Mouse (Mus musculus) liver, embryonic 16.5 days (tissue): ENCODE data around the gene Hes2. TPM values are rescaled to one million over a fixed set of nuclear protein-coding genes. Genes with fewer than 3 reads are reported as not detected.

Source experiments
- ATAC-seq: fragments of 200-750 bp; cut with Nextera tagmentation; 2 replicates; pipeline ENCODE4 v1.8.0; 2017; ENCODE audit warnings: low read depth, mild to moderate bottlenecking, moderate number of reproducible peaks, moderate library complexity
- H3K27ac ChIP-seq: fragments of 300-500 bp; sonication (generic); 2 replicates; pipeline ENCODE4 v1.5.1; 2014; ENCODE audit warnings: mild to moderate bottlenecking, low read length
- H3K27me3 ChIP-seq: fragments of 300-500 bp; sonication (generic); 2 replicates; pipeline ENCODE4 v1.6.1; 2014; ENCODE audit warnings: low read depth, low read length, mixed read lengths; ENCODE audit not compliant: control insufficient read depth, insufficient read depth
- H3K36me3 ChIP-seq: fragments of 300-500 bp; sonication (generic); 2 replicates; pipeline ENCODE4 v1.6.1; 2014; ENCODE audit warnings: mild to moderate bottlenecking; ENCODE audit not compliant: control insufficient read depth, insufficient read depth
- H3K4me1 ChIP-seq: fragments of 300-500 bp; sonication (generic); 2 replicates; pipeline ENCODE4 v1.6.1; 2014; ENCODE audit warnings: low read depth, low read length, mixed read lengths; ENCODE audit not compliant: control insufficient read depth
- H3K4me2 ChIP-seq: fragments of 300-500 bp; sonication (generic); 2 replicates; pipeline ENCODE4 v1.6.1; 2014; ENCODE audit warnings: low read depth, low read length, mixed read lengths
- H3K4me3 ChIP-seq: fragments of 300-500 bp; sonication (generic); 2 replicates; pipeline ENCODE4 v1.5.1; 2014; ENCODE audit warnings: low read depth, mild to moderate bottlenecking, low read length
- H3K9ac ChIP-seq: fragments of 300-500 bp; sonication (generic); 2 replicates; pipeline ENCODE4 v1.6.1; 2014; ENCODE audit warnings: low read depth, low read length
- H3K9me3 ChIP-seq: fragments of 300-500 bp; sonication (generic); replicated peaks from 2 replicates; pipeline ENCODE4 v1.6.1; 2016; ENCODE audit warnings: low read length; ENCODE audit not compliant: control insufficient read depth
- WGBS: fragments of 180-500 bp; shearing (Covaris S2); extraction: QIAGEN DNeasy Blood & Tissue Kit; methylation state at CpG from one replicate; pipeline ENCODE4 v1.1.7; 2014; ENCODE audit not compliant: insufficient replicate concordance; 5-methylcytosine and 5-hydroxymethylcytosine counted together
- polyA plus RNA-seq: library from polyadenylated mRNA; unstranded; fragments of >200 nt; fragmentation: Nextera tagmentation; extraction: Ambion mirVana; gene quantifications from 2 replicates; pipeline ENCODE4 v1.2.1, GENCODE M21; 2015

The Hes2 gene
- polyA plus RNA-seq, 1 experiment from 2014 or later, result not detected

GRCm38 (mm10) chr4:152165036-152165931 is 6.6 kb downstream of the Hes2 start:
- 18% methylated on average over 22 of the region's 22 CpGs for WGBS
- Histone ChIP-seq H3K9ac (no peak overlapping the region), H3K4me2 (no peak overlapping the region), H3K36me3 (no peaks in the 10 kb centered on the region), H3K4me3 (no peak overlapping the region), H3K27ac (no peak overlapping the region), H3K9me3 (no peaks in the 10 kb centered on the region), H3K27me3 (peaks cover 23% of the 10 kb centered on the region), H3K4me1 (no peaks in the 10 kb centered on the region)
- no peak for ATAC-seq

DNA sequence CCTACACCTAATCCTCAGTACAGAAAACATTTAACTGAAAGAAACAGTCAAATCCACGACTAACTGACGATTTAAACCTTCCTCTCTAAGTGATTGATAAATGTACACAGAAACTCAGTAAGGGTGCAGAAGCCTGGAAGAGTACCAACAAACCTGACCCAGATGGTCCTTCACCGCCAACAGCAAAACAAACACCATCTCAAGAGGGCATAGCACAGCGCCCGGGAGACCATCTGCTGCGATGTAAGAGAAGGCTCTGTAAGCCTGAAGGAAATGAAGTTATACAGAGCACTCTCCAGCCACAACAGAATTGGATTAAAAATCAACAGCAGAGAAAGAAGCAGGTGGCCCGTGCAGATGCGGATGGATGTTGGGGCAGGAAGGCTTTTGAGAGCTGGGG is 9.4 kb downstream of the Hes2 start:
- Histone ChIP-seq H3K4me2 (no peak overlapping the region), H3K27ac (no peak overlapping the region), H3K36me3 (no peaks in the 10 kb centered on the region), H3K4me1 (no peaks in the 10 kb centered on the region), H3K27me3 (no peaks in the 10 kb centered on the region), H3K4me3 (no peak overlapping the region), H3K9me3 (no peaks in the 10 kb centered on the region), H3K9ac (no peak overlapping the region)
- 59% methylated on average over 8 of the region's 8 CpGs for WGBS
- no peak for ATAC-seq

DNA sequence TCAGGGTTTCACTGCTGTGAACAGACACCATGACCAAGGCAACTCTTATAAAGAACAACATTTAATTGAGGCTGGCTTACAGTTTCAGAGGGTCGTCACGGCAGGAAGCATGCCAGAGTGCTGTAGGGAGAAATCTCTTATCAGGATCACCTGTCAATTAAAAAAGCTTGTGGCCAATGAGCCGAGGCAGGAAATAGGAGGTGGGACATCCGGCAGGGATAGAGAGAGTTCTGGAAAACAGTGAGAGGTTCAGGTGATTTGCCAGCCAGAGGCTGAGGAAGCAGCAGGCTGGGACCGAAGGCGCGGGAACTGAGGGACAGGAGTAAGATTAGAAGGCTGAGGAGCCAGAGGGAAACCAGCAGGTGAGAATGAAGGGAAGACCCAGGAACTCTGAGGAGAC is 10.4 kb downstream of the Hes2 start:
- Histone ChIP-seq H3K9ac (no peak overlapping the region), H3K9me3 (no peaks in the 10 kb centered on the region), H3K4me1 (no peaks in the 10 kb centered on the region), H3K27me3 (no peaks in the 10 kb centered on the region), H3K27ac (no peak overlapping the region), H3K4me3 (no peak overlapping the region), H3K36me3 (no peaks in the 10 kb centered on the region), H3K4me2 (no peak overlapping the region)
- 69% methylated on average over 7 of the region's 7 CpGs for WGBS
- no peak for ATAC-seq

DNA sequence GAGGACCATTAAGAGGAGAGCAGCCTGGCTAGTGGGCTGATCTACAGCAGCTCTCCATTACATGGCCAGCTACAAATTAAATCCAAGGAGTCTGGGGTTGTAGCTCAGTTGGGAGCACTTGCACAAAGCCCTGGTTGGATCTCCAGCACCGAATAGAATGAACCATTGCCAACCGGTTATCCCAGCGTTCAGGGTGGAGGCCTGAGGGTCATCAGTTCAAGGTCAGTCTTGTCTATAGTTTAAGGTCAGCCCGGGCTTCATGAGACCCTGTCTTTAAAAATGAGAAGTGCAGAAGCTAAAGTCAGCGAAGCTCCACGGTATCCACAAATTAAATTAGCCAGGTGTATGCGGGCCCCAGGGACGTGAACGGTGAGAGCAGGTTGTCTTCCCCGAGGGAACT is 11.6 kb downstream of the Hes2 start:
- Histone ChIP-seq H3K4me3 (no peak overlapping the region), H3K4me2 (no peak overlapping the region), H3K27ac (no peak overlapping the region), H3K9me3 (no peaks in the 10 kb centered on the region), H3K9ac (no peak overlapping the region), H3K4me1 (no peaks in the 10 kb centered on the region), H3K36me3 (no peaks in the 10 kb centered on the region), H3K27me3 (no peaks in the 10 kb centered on the region)
- 72% methylated on average over 10 of the region's 10 CpGs for WGBS
- no peak for ATAC-seq

- H3K27me3 ChIP-seq, result no peaks in the 10 kb centered on the region
- ATAC-seq, result no peak
- 71% methylated on average over 6 of the region's 6 CpGs for WGBS
Observed at GRCm38 (mm10) chr4:152171543-152171942, 12.9 kb downstream of the Hes2 start.

GRCm38 (mm10) chr4:152173041-152173440 is 14.4 kb downstream of the Hes2 start:
- Histone ChIP-seq H3K36me3 (no peaks in the 10 kb centered on the region), H3K9me3 (no peaks in the 10 kb centered on the region), H3K27me3 (no peaks in the 10 kb centered on the region), H3K4me2 (no peak overlapping the region), H3K4me1 (peaks cover 8% of the 10 kb centered on the region), H3K27ac (no peak overlapping the region), H3K4me3 (no peak overlapping the region), H3K9ac (no peak overlapping the region)
- under 1% methylated on average over 5 of the region's 5 CpGs for WGBS
- no peak for ATAC-seq

More at GRCm38 (mm10) chr4:152171543-152171942, 12.9 kb downstream of the Hes2 start:
- H3K9me3 ChIP-seq, result no peaks in the 10 kb centered on the region
- no peak overlapping the region for H3K4me3 ChIP-seq
- no peak overlapping the region for H3K27ac ChIP-seq
- no peak overlapping the region for H3K9ac ChIP-seq
- H3K4me1 ChIP-seq, result no peaks in the 10 kb centered on the region
- no peak overlapping the region for H3K4me2 ChIP-seq
- H3K36me3 ChIP-seq, result no peaks in the 10 kb centered on the region

DNA sequence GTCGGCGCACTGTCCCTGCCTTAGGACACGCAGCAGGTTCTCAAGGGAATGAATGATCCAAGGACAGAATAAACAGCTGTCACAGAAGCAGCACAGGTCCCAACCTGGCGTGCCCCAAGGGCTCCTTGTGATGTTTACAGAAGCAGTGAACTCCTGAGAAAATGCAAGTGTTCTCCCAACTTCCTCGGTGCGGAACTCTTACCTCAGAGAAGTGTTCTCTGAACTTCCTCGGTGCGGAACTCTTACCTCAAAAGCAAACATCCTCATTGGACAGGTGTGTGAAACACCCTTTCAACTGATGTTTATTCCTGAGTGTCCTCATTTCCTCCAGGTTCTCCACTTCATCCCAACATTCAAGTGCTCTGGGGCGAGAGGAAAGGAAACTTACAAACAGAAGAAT is 15.3 kb downstream of the Hes2 start:
- Histone ChIP-seq H3K4me1 (peaks cover 16% of the 10 kb centered on the region), H3K36me3 (no peaks in the 10 kb centered on the region), H3K27me3 (peaks cover 8% of the 10 kb centered on the region), H3K9ac (no peak overlapping the region), H3K4me3 (no peak overlapping the region), H3K4me2 (no peak overlapping the region), H3K27ac (no peak overlapping the region), H3K9me3 (no peaks in the 10 kb centered on the region)
- WGBS, result 74% methylated on average over 9 of the region's 9 CpGs
- ATAC-seq, result no peak

DNA sequence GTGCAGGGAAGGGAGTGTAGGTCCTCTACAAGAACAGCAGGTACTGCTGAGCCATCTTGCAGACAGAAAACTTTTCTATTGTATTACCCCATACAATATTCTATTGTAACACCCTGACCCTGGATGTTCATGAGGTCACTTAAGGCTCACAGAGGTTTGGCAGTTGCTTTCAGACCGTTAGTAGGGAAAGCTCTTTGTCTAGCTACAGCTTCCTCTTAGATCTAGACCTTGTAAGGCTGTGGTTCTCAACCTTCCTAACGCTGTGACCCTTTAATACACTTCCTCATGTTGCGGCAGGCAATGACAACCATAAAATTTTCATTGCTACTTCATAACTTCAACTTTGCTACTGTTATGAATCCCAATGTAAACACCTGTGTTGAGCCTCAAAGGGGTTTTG is 18.0 kb downstream of the Hes2 start:
- Histone ChIP-seq H3K36me3 (no peaks in the 10 kb centered on the region), H3K9me3 (no peaks in the 10 kb centered on the region), H3K4me1 (peaks cover 22% of the 10 kb centered on the region), H3K27me3 (peaks cover 13% of the 10 kb centered on the region), H3K4me3 (no peak overlapping the region), H3K4me2 (no peak overlapping the region), H3K27ac (no peak overlapping the region; the same call in 1 of the 2 replicates), H3K9ac (no peak overlapping the region)
- no peak for ATAC-seq
- WGBS, result 29% methylated on average over 3 of the region's 3 CpGs

DNA sequence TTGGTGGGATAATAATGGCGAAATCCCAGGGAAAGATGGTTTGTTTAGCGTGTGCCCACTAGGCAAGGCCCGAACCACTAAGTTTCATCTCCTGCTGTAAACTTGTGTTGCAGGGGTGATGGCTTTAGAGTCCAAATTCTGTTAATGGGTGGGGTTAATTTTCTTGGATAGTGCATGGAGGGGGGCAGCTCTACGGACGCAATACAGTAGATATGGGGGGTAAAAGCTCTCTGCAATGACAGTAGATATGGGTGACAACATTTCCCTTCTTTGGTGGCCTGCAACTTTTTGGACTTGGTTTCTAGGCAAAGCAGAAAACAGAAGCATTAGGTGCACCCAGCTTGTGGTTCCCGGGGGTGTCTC is 18.5 kb downstream of the Hes2 start:
- Histone ChIP-seq H3K27ac (peak overlapping the region; percentile 83), H3K36me3 (no peaks in the 10 kb centered on the region)
- ATAC-seq, result no peak

More for the DNA sequence above, 18.5 kb downstream of the Hes2 start:
- Histone ChIP-seq H3K27me3 (peaks cover 13% of the 10 kb centered on the region), H3K4me2 (peak overlapping the region; percentile 94), H3K4me1 (peaks cover 22% of the 10 kb centered on the region), H3K4me3 (peak overlapping the region; percentile 73), H3K9ac (peak overlapping the region; percentile 80), H3K9me3 (no peaks in the 10 kb centered on the region)
- WGBS, result 30% methylated on average over 6 of the region's 6 CpGs
